Mouse (Mus musculus): Measurements from ENCODE around the gene Osbpl10.

DNA sequence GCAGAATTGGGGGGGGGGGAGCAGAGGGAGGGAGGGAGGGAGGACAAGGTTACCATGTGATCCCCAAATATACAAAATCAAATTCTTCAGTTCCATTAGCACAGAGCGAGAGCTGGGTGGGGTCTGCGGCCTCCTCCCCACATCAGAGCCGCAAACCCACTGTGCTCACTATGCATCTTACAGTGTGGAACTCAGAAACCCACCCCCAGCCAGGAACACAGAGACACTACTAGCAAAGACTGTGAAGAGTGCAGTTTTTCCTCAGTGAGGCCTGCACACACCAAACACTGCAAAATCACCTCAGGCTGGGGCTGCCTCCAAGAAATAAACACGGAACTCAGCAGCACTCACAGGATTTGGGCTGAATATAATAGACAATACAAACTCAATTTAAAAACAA is 281.5 kb downstream of the Osbpl10 start:
- no peak for TF ChIP-seq CTCF (IDR thresholded peaks at IDR 0.05; ENCODE audit: extremely low read depth, insufficient read length, insufficient replicate concordance, low read depth, low read length)
- TF ChIP-seq POLR2A (IDR thresholded peaks at IDR 0.05; ENCODE audit: low read depth, low read length), result no peak

Measured in small intestine, adult 2 months (tissue).